Mouse (Mus musculus): Measurements from ENCODE around the gene Olfr645.

Olfr645 gene

DNA sequence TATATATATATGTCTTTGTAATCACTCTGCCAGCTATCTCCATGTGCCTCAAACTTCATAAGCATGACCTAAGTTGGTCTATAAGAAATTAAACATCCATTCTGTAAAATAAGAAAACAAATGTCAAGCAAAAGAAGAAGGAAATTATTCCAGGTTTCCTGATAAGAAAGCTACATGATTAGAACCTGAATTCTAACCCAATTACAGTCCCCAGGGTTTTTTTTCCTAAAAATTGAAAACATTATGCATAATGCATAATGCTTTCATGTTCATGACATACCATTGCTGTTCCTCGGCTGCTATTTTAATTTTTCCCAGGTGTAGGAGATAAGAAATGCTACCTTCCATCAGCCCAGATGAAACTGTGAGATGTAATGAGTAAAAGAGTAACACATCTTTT is at the start of gene Olfr645:
Olfr645 (minus strand) TSS at position 101 of the 400 bp plus-strand sequence.
- no peak for DNase-seq

DNA sequence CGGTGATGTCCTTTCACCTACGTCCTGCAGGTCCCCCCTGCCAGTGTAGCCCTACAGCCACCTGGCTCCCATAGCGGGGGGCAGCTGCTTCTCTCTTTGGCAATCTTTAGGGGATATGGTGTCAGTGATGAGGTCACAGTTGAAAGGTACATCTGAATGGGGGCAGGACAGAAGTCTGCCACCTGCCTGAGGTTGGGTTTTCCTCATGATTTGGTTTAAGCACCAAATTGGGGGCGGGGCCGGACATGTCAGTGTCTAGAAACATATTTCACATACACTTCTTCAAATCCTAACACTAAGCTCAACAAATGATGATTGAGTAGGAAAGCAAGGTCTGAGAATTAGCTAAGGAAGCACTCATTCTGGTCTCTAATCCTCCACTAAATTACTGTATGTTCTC is 44.5 kb upstream of the Olfr645 start, which contains the start of gene Ubqln5:
Ubqln5 (minus strand) TSS at position 101 of the 400 bp plus-strand sequence.
- no peak for DNase-seq

DNA sequence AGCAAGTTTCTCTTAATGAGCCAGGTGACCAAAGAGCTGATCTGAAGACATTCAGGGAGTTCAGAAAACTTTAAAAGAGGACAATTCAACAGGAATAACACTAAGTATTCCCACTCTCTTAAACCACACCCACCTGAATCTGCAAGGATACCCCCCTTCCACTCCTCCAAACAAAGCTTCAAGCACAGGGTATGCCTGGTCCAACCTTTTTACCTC is 19.4 kb upstream of the Olfr645 start, which contains the start of gene Olfr646:
Olfr646 (plus strand) TSS at position 117 of the 216 bp plus-strand sequence.
- no peak for DNase-seq

DNA sequence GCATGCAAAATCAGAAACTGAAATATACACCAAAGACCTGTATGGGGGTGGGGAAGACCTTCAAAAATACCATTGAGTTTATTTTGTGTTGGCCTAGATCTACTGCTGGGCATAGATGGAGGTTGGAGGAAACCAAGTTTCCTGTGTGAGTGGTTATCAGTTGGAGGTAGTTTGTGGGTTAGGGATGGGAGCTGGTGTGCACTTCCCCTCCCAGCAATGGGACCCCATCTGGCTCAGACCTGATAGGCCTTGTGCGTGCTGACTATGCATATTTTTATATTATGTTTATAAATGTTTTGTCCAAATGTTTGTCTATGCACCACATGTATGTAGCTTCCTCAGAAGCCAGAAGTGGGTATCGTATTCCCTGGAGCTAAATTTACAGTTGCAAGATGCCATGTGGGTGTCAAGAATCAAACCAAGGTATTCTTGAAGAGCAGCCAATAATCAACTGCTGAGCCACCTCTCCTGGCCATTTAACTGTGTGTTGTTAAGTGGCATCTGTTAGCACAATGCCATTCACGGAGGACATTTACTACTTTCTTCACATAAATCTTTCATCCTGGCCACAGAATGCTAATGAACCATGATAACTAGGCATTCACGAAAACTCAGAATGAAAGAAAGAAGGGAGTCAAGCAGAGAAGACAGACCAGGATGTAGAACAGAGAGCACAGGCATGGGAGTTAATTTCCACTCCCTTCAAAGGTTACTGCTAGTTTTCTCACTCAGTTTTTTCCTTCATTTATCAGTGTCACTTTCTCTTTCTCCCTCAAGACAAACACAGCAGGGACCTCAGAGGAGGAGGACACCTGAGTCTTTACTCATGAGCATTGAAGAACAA is 18.9 kb upstream of the Olfr645 start:
- DNase-seq, result no peak

DNA sequence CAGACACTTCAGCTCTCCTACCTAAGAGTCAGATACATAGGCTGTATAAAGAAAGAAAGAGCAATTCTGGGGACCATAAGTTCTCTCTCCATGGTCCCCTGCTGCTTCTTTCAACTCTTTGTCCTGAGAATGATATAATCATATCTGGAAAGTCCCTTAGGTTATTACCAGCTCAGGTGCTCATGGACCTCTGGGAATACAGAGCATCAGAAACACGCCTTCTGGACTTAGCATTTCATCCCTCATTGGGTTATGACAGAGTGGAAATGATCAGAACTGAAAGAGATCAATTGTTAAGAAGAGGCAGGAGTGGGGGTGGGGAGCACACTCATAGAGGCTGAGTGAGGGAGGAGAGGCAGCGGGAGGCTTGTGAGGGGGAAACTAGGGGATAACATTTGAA is 13.5 kb downstream of the Olfr645 start, which contains the start of gene Olfr644:
Olfr644 (minus strand) TSS at position 101 of the 400 bp plus-strand sequence.
- no peak for DNase-seq

DNA sequence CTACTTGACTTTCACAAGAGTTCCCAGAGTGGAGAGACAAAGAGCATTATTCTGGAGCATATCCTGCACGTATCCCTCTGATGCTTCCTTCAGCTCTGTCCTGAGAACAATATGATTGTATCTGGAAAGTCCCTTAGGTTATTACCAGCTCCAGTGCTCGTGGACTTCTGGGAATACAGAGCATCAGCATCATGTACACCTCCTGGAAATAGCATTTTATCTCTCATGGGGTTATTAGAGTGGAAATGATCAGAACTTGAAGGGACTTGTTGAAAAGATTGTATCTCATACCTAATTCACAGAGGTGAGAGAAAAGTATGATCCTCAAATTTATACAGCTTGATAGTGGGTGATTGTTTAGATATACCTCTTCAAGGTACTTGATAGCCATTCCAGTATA is 23.9 kb downstream of the Olfr645 start, which contains the start of gene 4930516K23Rik:
4930516K23Rik (minus strand) TSS at position 101 of the 400 bp plus-strand sequence.
- no peak for DNase-seq

DNA sequence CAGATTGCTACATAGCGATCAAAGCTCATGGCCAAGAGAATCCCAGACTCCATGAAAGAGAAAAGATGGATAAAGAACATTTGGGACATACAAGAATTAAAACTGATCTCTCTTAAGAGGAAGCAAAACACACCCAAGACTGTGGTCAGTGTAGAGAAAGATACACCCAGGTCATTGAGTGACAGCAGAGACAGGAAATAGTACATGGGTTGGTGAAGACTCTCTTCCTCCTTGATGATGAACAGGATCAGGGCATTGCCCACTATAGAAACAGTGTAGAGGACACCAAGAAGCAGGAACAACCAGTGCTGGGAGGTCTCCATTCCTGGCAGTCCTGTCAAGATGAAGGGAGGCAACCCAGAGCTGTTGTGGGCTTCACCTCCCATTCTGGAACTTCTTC is 26.1 kb downstream of the Olfr645 start:
- DNase-seq, result no peak

DNA sequence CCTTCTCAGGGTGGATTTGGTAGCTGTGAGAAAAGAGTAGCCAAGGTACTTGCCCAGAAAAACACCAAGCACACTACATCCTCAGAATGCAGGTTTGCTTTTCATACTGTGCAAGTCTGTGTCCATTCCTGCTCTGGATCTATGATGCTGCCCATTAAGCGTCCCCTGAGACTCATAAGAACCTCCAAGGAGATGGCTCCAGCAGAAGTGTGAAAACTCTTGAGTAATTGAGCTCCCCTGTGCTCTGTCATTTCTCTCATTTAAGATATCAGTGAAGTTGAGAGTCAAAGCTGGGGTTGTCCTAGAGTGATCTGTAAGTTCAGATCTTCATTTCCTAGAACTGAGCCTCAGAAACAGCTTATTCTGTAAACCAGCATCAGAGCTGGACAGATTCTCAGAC is 32.7 kb downstream of the Olfr645 start, which contains the start of gene Olfr642:
Olfr642 (minus strand) TSS at position 101 of the 400 bp plus-strand sequence.
- DNase-seq, result no peak

DNA sequence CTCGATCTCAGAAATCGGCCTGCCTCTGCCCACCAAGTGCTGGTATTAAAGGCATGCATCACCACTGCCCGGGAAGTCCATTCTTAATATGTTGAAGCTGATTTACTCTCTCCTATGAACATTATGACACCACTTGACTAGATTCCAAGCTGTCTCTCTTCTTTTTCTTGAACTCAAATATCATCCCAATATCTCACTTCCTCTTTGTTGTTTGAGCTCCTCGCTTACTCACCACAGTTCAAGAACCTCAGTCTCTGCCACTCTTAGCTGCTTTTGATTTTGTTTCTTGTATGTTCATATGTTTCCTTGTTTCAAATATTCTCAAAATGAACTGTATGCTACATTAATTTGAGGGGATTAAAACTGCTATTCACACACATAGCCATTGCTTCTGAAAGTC is 34.5 kb downstream of the Olfr645 start:
- DNase-seq, result no peak

DNA sequence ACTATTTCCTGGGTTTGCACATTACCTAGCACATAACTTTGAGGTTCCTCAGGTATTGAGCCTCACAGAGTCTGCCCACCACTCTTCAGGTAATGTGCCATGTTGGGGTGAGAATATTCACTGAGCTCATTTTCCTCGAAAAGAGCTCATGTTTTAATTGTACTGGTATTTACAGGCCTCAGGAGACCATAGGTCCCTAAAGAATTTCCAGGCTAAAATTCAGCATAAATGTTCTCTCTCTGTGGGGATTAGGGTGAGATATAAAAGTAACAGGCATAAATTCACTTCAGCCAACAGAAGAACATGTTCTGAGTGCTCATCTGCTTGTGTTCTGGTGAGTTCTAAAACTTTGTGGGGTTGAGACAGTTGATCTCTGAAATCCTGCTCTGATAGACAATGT is 50.1 kb downstream of the Olfr645 start, which contains the start of gene Olfr641:
Olfr641 (plus strand) TSS at position 301 of the 400 bp plus-strand sequence.
- DNase-seq, result no peak

Data from lung, adult 18-20 months (tissue).